In the genomic region with DNA sequence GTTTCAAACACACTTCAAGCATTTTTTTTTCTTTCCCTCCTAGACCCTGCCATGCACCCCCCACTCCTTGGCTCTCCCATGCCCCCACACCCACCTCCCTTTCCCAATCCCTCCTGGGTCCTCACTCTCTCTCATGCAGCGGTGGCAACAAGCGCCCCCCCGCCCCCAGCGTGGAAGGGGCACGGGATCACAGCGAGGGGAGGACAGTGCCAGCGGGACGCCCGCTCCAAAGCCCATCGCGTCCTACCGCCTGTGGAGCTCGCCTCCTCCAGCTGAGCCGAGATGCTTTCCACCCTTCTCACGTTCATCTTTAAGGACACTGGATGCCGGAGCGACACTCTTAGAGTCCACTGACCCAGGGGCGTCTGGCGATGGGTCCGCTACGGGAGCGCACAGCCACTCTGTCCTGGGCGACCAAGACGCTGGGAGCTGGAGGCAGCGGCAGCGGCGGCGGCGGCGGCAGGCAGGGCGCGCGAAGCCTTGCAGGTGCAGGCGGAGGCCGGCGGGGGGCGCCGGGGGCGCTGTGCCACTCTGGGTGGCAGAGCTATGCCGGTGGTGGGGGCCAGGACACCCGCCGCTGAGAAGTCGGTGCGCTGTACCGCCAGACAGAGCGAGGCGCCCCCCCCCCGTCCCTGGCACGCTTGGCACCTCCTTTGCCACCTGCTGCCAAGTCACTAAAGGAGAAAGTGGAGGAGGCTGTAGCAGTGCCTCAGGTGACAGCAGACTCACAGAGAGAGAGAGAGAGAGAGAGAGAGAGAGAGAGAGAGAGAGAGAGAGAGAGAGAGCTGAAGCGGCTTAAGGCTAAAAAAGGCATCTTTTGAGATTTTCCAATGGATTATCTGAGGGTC, we compare ENCODE assay signal across 8 mouse cellular contexts. TPM values are rescaled to one million over a fixed set of nuclear protein-coding genes. Genes with fewer than 3 reads are reported as not detected.
DNase-seq lines count a peak whose midpoint lies in the region; ATAC-seq lines count a peak whose summit lies in the region.

Kcnip4 (minus strand) TSS at position 514 of the 848 bp plus-strand sequence.

- H3K27ac ChIP-seq in embryonic facial prominence, embryonic 12.5 days: no peak within 1 kb of the TSS
- H3K27ac ChIP-seq in hindbrain, embryonic 10.5 days: peak within 1 kb of the TSS; percentile 67

- DNase-seq in urinary bladder, postnatal 14 days (ENCODE audit: low spot score): peak; percentile 11
- no peak for DNase-seq in urinary bladder, postnatal 10 days (ENCODE audit: low spot score)
- peak; percentile 51 for DNase-seq in hindbrain, embryonic 10.5 days (ENCODE audit: low spot score)
- peak; percentile 76 for DNase-seq in layer of hippocampus, adult 9-11 months
- peak; percentile 5 for DNase-seq in lung, postnatal 10 days
- DNase-seq in right cerebral cortex, adult 2 months (ENCODE audit: low spot score in 2 of 2): peak; percentile 80 to 84

- WGBS in embryonic facial prominence, embryonic 12.5 days: 2% methylated on average over 49 of the region's 50 CpGs
- WGBS in hindbrain, embryonic 10.5 days: 2% methylated on average over 50 of the region's 50 CpGs

- peak; percentile 77 for ATAC-seq in embryonic facial prominence, embryonic 12.5 days (ENCODE audit: insufficient number of reproducible peaks, insufficient read depth, low FRiP score, low TSS enrichment)
- no peak for ATAC-seq in megakaryocyte-erythroid progenitor cell, adult 5-6 weeks (replicated peaks; ENCODE audit: low FRiP score, low TSS enrichment, poor library complexity, severe bottlenecking)

- no peaks in the 10 kb centered on the region for H3K4me1 ChIP-seq in embryonic facial prominence, embryonic 12.5 days
- H3K4me1 ChIP-seq in hindbrain, embryonic 10.5 days (replicated peaks): peaks cover 6% of the 10 kb centered on the region; the same call in 1 of the 2 replicates

- H3K9me3 ChIP-seq in embryonic facial prominence, embryonic 12.5 days: no peaks in the 10 kb centered on the region
- H3K9me3 ChIP-seq in hindbrain, embryonic 10.5 days: no peaks in the 10 kb centered on the region

- H3K4me3 ChIP-seq in embryonic facial prominence, embryonic 12.5 days: peak within 1 kb of the TSS; percentile 53
- H3K4me3 ChIP-seq in hindbrain, embryonic 10.5 days: peak within 1 kb of the TSS; percentile 70

- peak within 1 kb of the TSS; percentile 41; the same call in 1 of the 2 replicates for H3K9ac ChIP-seq in embryonic facial prominence, embryonic 12.5 days

- peaks cover 37% of the 10 kb centered on the region for H3K27me3 ChIP-seq in embryonic facial prominence, embryonic 12.5 days
- H3K27me3 ChIP-seq in hindbrain, embryonic 10.5 days (ENCODE audit: insufficient read depth, poor library complexity, severe bottlenecking): peaks cover 31% of the 10 kb centered on the region

- peak within 1 kb of the TSS; percentile 93 for H3K4me2 ChIP-seq in embryonic facial prominence, embryonic 12.5 days (replicated peaks)

- no peaks in the 10 kb centered on the region for H3K36me3 ChIP-seq in embryonic facial prominence, embryonic 12.5 days
- H3K36me3 ChIP-seq in hindbrain, embryonic 10.5 days: no peaks in the 10 kb centered on the region

RNA-seq across cellular contexts. Expression of gene Kcnip4, which starts in this region (rescaled TPM):
- polyA plus RNA-seq in embryonic facial prominence, embryonic 12.5 days (2016; fragmentation: Nextera tagmentation; extraction: Ambion mirVana): 2.6 and 3.3 TPM in 2 replicates
- polyA plus RNA-seq in hindbrain, embryonic 10.5 days (2016; fragmentation: Nextera tagmentation; extraction: Ambion mirVana): 1.00 and 1.7 TPM in 2 replicates
- total RNA-seq in megakaryocyte-erythroid progenitor cell, adult 5-6 weeks (2014; fragmentation: Nextera tagmentation): not detected in 2 replicates
- total RNA-seq in megakaryocyte-erythroid progenitor cell, adult 5-6 weeks (2017): not detected in 2 replicates
